Mouse (Mus musculus): Measurements from ENCODE around the gene Eif2d. TPM values are rescaled to one million over a fixed set of nuclear protein-coding genes. Genes with fewer than 3 reads are reported as not detected.
"Not testable (repeated sequence)": the region's sequence is repeated elsewhere in the genome, so short reads cannot be mapped to it uniquely, and the experiment has no call there.

The Eif2d gene
- polyA plus RNA-seq, 1 experiment from 2014 or later = 32.3 TPM

- no peak for DNase-seq
- H3K36me3 ChIP-seq = no peaks in the 10 kb centered on the region
- no peaks in the 10 kb centered on the region for H3K9me3 ChIP-seq (replicated peaks)
- H3K27me3 ChIP-seq = no peaks in the 10 kb centered on the region
- H3K9ac ChIP-seq = no peak overlapping the region
- WGBS (ENCODE audit: insufficient replicate concordance) = 31% methylated on average over 2 of the region's 2 CpGs
- peaks cover 35% of the 10 kb centered on the region for H3K4me1 ChIP-seq (replicated peaks)
- H3K4me3 ChIP-seq (replicated peaks) = no peak overlapping the region
- H3K4me2 ChIP-seq = no peak overlapping the region
- no peak for ATAC-seq (ENCODE audit: low read depth)
- no peak overlapping the region for H3K27ac ChIP-seq
Measured at GRCm38 (mm10) chr1:131141449-131141848, 11.5 kb upstream of the Eif2d start.

GRCm38 (mm10) chr1:131142472-131142871 is 10.5 kb upstream of the Eif2d start:
- ATAC-seq (ENCODE audit: low read depth) = no peak
- Histone ChIP-seq H3K4me1 (replicated peaks) (peaks cover 28% of the 10 kb centered on the region), H3K4me3 (replicated peaks) (no peak overlapping the region), H3K9ac (no peak overlapping the region), H3K27ac (no peak overlapping the region), H3K27me3 (no peaks in the 10 kb centered on the region), H3K9me3 (replicated peaks) (no peaks in the 10 kb centered on the region), H3K4me2 (no peak overlapping the region), H3K36me3 (no peaks in the 10 kb centered on the region)
- WGBS (ENCODE audit: insufficient replicate concordance) = 65% methylated on average over 1 of the region's 1 CpGs
- no peak for DNase-seq

GRCm38 (mm10) chr1:131145222-131145621 is 7.8 kb upstream of the Eif2d start:
- not testable (repeated sequence) for H3K36me3 ChIP-seq; DNase-seq; H3K9ac ChIP-seq; H3K27me3 ChIP-seq; H3K4me2 ChIP-seq; H3K27ac ChIP-seq; ATAC-seq (ENCODE audit: low read depth); H3K9me3 ChIP-seq (replicated peaks); H3K4me3 ChIP-seq (replicated peaks)
- peaks cover 14% of the 10 kb centered on the region; the same call in 1 of the 2 replicates for H3K4me1 ChIP-seq (replicated peaks)
- WGBS (ENCODE audit: insufficient replicate concordance) = 23% methylated on average over 3 of the region's 3 CpGs

GRCm38 (mm10) chr1:131146181-131146614 is 6.8 kb upstream of the Eif2d start:
- no peak for ATAC-seq (ENCODE audit: low read depth)
- Histone ChIP-seq H3K36me3 (no peaks in the 10 kb centered on the region), H3K27me3 (0 out of 2 replicates have a peak, but pooled peaks cover 3% of the 10 kb centered on the region), H3K4me3 (replicated peaks) (no peak overlapping the region), H3K4me2 (no peak overlapping the region), H3K4me1 (replicated peaks) (peaks cover 11% of the 10 kb centered on the region; the same call in 1 of the 2 replicates), H3K9ac (no peak overlapping the region), H3K27ac (no peak overlapping the region), H3K9me3 (replicated peaks) (no peaks in the 10 kb centered on the region)
- 23% methylated on average over 3 of the region's 3 CpGs for WGBS (ENCODE audit: insufficient replicate concordance)
- no peak for DNase-seq

GRCm38 (mm10) chr1:131149496-131149895 is 3.5 kb upstream of the Eif2d start:
- no peak overlapping the region for H3K4me3 ChIP-seq (replicated peaks)
- DNase-seq = no peak

GRCm38 (mm10) chr1:131155456-131155855 is 2.5 kb downstream of the Eif2d start:
- DNase-seq = peak; percentile 32
- 46% methylated on average over 2 of the region's 2 CpGs for WGBS (ENCODE audit: insufficient replicate concordance)

More at GRCm38 (mm10) chr1:131149496-131149895, 3.5 kb upstream of the Eif2d start:
- Histone ChIP-seq H3K4me1 (replicated peaks) (peaks cover 26% of the 10 kb centered on the region), H3K9ac (no peak overlapping the region), H3K4me2 (no peak overlapping the region), H3K27me3 (0 out of 2 replicates have a peak, but pooled peaks cover 3% of the 10 kb centered on the region), H3K27ac (no peak overlapping the region), H3K36me3 (no peaks in the 10 kb centered on the region), H3K9me3 (replicated peaks) (no peaks in the 10 kb centered on the region)
- ATAC-seq (ENCODE audit: low read depth) = no peak
- 60% methylated on average over 1 of the region's 1 CpGs for WGBS (ENCODE audit: insufficient replicate concordance)

GRCm38 (mm10) chr1:131159573-131160327 is 6.8 kb downstream of the Eif2d start:
- not testable (repeated sequence) for H3K9me3 ChIP-seq (replicated peaks); H3K9ac ChIP-seq; DNase-seq; H3K27me3 ChIP-seq; H3K27ac ChIP-seq; H3K4me3 ChIP-seq (replicated peaks); H3K4me2 ChIP-seq
- Histone ChIP-seq H3K4me1 (replicated peaks) (peaks cover 15% of the 10 kb centered on the region), H3K36me3 (peaks cover 60% of the 10 kb centered on the region)
- 55% methylated on average over 3 of the region's 3 CpGs for WGBS (ENCODE audit: insufficient replicate concordance)
- ATAC-seq (ENCODE audit: low read depth) = peak; percentile 41; the same call in 1 of the 2 replicates

More at GRCm38 (mm10) chr1:131155456-131155855, 2.5 kb downstream of the Eif2d start:
- Histone ChIP-seq H3K9ac (no peak overlapping the region), H3K36me3 (peaks cover 19% of the 10 kb centered on the region), H3K27ac (no peak overlapping the region), H3K4me3 (replicated peaks) (no peak overlapping the region), H3K9me3 (replicated peaks) (no peaks in the 10 kb centered on the region), H3K4me1 (replicated peaks) (peaks cover 27% of the 10 kb centered on the region), H3K27me3 (no peaks in the 10 kb centered on the region), H3K4me2 (no peak overlapping the region)
- no peak for ATAC-seq (ENCODE audit: low read depth)

- Histone ChIP-seq H3K4me2 (no peak overlapping the region), H3K9me3 (replicated peaks) (no peaks in the 10 kb centered on the region), H3K36me3 (peaks cover 73% of the 10 kb centered on the region), H3K27me3 (no peaks in the 10 kb centered on the region), H3K9ac (no peak overlapping the region), H3K27ac (no peak overlapping the region), H3K4me3 (replicated peaks) (no peak overlapping the region), H3K4me1 (replicated peaks) (peaks cover 9% of the 10 kb centered on the region)
- WGBS (ENCODE audit: insufficient replicate concordance) = 45% methylated on average over 11 of the region's 11 CpGs
- DNase-seq = no peak
- ATAC-seq (ENCODE audit: low read depth) = peak; percentile 58; the same call in 1 of the 2 replicates
Measured at GRCm38 (mm10) chr1:131161091-131161490, 8.1 kb downstream of the Eif2d start.

- no peak for DNase-seq
- H3K9ac ChIP-seq = no peak overlapping the region
- H3K4me2 ChIP-seq = no peak overlapping the region
- no peaks in the 10 kb centered on the region for H3K9me3 ChIP-seq (replicated peaks)
- H3K4me3 ChIP-seq (replicated peaks) = no peak overlapping the region
- WGBS (ENCODE audit: insufficient replicate concordance) = 85% methylated on average over 6 of the region's 6 CpGs
- H3K4me1 ChIP-seq (replicated peaks) = peaks cover 9% of the 10 kb centered on the region
- no peaks in the 10 kb centered on the region for H3K27me3 ChIP-seq
- ATAC-seq (ENCODE audit: low read depth) = no peak
- no peak overlapping the region for H3K27ac ChIP-seq
- H3K36me3 ChIP-seq = peaks cover 91% of the 10 kb centered on the region
Measured at GRCm38 (mm10) chr1:131164427-131164826, 11.4 kb downstream of the Eif2d start.

GRCm38 (mm10) chr1:131167612-131168011 is 14.6 kb downstream of the Eif2d start:
- Histone ChIP-seq H3K4me3 (replicated peaks) (no peak overlapping the region), H3K4me2 (no peak overlapping the region), H3K9ac (no peak overlapping the region), H3K4me1 (replicated peaks) (no peaks in the 10 kb centered on the region), H3K9me3 (replicated peaks) (no peaks in the 10 kb centered on the region), H3K27me3 (no peaks in the 10 kb centered on the region), H3K27ac (no peak overlapping the region), H3K36me3 (peaks cover 96% of the 10 kb centered on the region)
- ATAC-seq (ENCODE audit: low read depth) = no peak
- 89% methylated on average over 10 of the region's 10 CpGs for WGBS (ENCODE audit: insufficient replicate concordance)
- DNase-seq = no peak

GRCm38 (mm10) chr1:131173001-131173400 is 20.0 kb downstream of the Eif2d start:
- Histone ChIP-seq H3K36me3 (peaks cover 96% of the 10 kb centered on the region), H3K4me1 (replicated peaks) (no peaks in the 10 kb centered on the region), H3K4me2 (no peak overlapping the region), H3K9ac (no peak overlapping the region), H3K27ac (no peak overlapping the region), H3K27me3 (no peaks in the 10 kb centered on the region), H3K4me3 (replicated peaks) (no peak overlapping the region), H3K9me3 (replicated peaks) (no peaks in the 10 kb centered on the region)
- DNase-seq (no peak), ATAC-seq (ENCODE audit: low read depth) (no peak)
- WGBS (ENCODE audit: insufficient replicate concordance) = 67% methylated on average over 7 of the region's 7 CpGs

- no peak overlapping the region for H3K4me3 ChIP-seq (replicated peaks)
- no peaks in the 10 kb centered on the region for H3K4me1 ChIP-seq (replicated peaks)
- no peaks in the 10 kb centered on the region for H3K27me3 ChIP-seq
- no peak overlapping the region for H3K27ac ChIP-seq
- no peaks in the 10 kb centered on the region for H3K9me3 ChIP-seq (replicated peaks)
- H3K9ac ChIP-seq = no peak overlapping the region
- ATAC-seq (ENCODE audit: low read depth) = no peak
- peaks cover 91% of the 10 kb centered on the region for H3K36me3 ChIP-seq
- no peak for DNase-seq
- WGBS (ENCODE audit: insufficient replicate concordance) = 64% methylated on average over 6 of the region's 6 CpGs
- H3K4me2 ChIP-seq = no peak overlapping the region
Measured at GRCm38 (mm10) chr1:131173809-131174208, 20.8 kb downstream of the Eif2d start.
